Mouse (Mus musculus): ENCODE results near the gene Ncstn. TPM values are rescaled to one million over a fixed set of nuclear protein-coding genes. Genes with fewer than 3 reads are reported as not detected.

Gene Ncstn
- polyA plus RNA-seq, 1 experiment from 2014 or later = 115 TPM

DNA sequence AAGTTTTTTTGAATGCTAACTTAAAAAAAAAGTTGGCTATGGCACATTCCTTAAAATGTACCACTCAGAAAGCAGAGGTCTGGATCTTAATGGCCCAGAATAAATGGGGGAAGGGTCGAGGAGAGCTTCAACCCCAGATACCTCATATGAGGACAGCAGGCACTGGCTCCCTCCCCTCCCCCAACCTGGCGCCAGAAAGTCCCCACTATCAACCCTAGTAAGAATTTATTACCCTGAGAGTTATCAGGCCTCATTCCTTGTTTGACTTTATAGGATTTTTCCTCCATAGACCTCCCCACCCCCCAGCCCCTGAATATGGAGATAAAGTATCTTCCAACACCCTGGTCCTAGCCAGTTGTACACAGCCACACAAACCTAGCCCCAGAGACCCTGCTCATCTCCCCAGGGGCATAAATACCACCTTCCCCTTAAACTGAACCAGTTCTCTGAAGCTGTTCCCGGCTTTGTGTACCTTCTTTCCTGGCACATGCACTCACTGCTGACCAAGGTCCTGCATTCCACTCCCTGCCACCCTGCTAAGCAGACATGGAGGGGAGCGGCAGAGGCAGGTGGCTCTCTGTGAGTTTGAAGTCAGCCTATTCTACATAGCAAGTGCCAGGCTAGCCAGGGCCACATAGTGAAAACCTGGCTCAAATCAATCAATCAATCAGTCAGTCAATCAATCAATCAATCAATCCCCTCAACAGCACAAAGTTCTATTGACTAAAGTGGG lies 19.1 kb downstream of the Ncstn start:
- H3K4me2 ChIP-seq = no peak overlapping the region
- 39% methylated on average over 4 of the region's 4 CpGs for WGBS (ENCODE audit: insufficient replicate concordance)
- H3K36me3 ChIP-seq (ENCODE audit: control insufficient read depth, insufficient read depth, low read length) = peaks cover 22% of the 10 kb centered on the region
- ATAC-seq (replicated peaks; ENCODE audit: insufficient number of reproducible peaks, low FRiP score, low TSS enrichment) = no peak
- H3K27me3 ChIP-seq (ENCODE audit: control insufficient read depth, insufficient read depth, low read length) = peaks cover 5% of the 10 kb centered on the region
- H3K4me3 ChIP-seq (ENCODE audit: low read depth, low read length) = no peak overlapping the region
- H3K9ac ChIP-seq (ENCODE audit: low read depth, low read length) = no peak overlapping the region
- H3K4me1 ChIP-seq (ENCODE audit: control insufficient read depth, insufficient read depth, low read length) = no peaks in the 10 kb centered on the region; the same call in 1 of the 2 replicates
- H3K27ac ChIP-seq (ENCODE audit: low read depth, low read length) = no peak overlapping the region
- no peaks in the 10 kb centered on the region for H3K9me3 ChIP-seq (replicated peaks; ENCODE audit: control insufficient read depth, low read length)

GRCm38 (mm10) chr1:172062101-172062500 lies 20.5 kb downstream of the Ncstn start:
- Histone ChIP-seq H3K27me3 (ENCODE audit: control insufficient read depth, insufficient read depth, low read length) (peaks cover 5% of the 10 kb centered on the region), H3K4me1 (ENCODE audit: control insufficient read depth, insufficient read depth, low read length) (no peaks in the 10 kb centered on the region; the same call in 1 of the 2 replicates), H3K9ac (ENCODE audit: low read depth, low read length) (no peak overlapping the region), H3K4me2 (no peak overlapping the region), H3K27ac (ENCODE audit: low read depth, low read length) (no peak overlapping the region), H3K9me3 (replicated peaks; ENCODE audit: control insufficient read depth, low read length) (no peaks in the 10 kb centered on the region), H3K4me3 (ENCODE audit: low read depth, low read length) (no peak overlapping the region), H3K36me3 (ENCODE audit: control insufficient read depth, insufficient read depth, low read length) (peaks cover 13% of the 10 kb centered on the region)
- no peak for ATAC-seq (replicated peaks; ENCODE audit: insufficient number of reproducible peaks, low FRiP score, low TSS enrichment)
- 81% methylated on average over 2 of the region's 2 CpGs for WGBS (ENCODE audit: insufficient replicate concordance)

DNA sequence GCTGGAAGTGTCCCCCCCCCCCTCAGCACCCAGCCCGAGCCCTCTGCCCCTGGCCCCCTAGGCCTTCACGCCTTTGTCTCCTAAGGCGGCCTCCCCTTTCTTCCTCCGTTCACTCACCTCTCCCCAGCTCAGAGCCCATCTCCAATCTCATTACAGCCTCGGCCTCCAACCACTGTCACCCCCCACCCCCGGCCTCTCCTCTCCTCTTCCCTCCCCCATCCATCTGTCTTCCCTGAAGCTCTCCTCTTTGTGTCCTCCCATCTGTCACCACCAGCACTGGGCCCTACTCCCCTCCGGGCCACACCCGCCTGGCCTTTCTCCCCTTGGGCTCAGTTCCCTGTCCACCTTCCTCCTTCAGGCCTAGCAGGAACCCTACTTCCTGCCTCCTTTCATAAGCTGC lies 21.4 kb downstream of the Ncstn start:
- H3K9ac ChIP-seq (ENCODE audit: low read depth, low read length) = no peak overlapping the region
- no peak overlapping the region for H3K4me3 ChIP-seq (ENCODE audit: low read depth, low read length)
- peaks cover 12% of the 10 kb centered on the region for H3K27me3 ChIP-seq (ENCODE audit: control insufficient read depth, insufficient read depth, low read length)
- peaks cover 7% of the 10 kb centered on the region; the same call in 1 of the 2 replicates for H3K36me3 ChIP-seq (ENCODE audit: control insufficient read depth, insufficient read depth, low read length)
- no peaks in the 10 kb centered on the region for H3K9me3 ChIP-seq (replicated peaks; ENCODE audit: control insufficient read depth, low read length)
- no peak overlapping the region for H3K27ac ChIP-seq (ENCODE audit: low read depth, low read length)
- ATAC-seq (replicated peaks; ENCODE audit: insufficient number of reproducible peaks, low FRiP score, low TSS enrichment) = no peak
- no peak overlapping the region for H3K4me2 ChIP-seq
- H3K4me1 ChIP-seq (ENCODE audit: control insufficient read depth, insufficient read depth, low read length) = no peaks in the 10 kb centered on the region; the same call in 1 of the 2 replicates
- 26% methylated on average over 8 of the region's 8 CpGs for WGBS (ENCODE audit: insufficient replicate concordance)

DNA sequence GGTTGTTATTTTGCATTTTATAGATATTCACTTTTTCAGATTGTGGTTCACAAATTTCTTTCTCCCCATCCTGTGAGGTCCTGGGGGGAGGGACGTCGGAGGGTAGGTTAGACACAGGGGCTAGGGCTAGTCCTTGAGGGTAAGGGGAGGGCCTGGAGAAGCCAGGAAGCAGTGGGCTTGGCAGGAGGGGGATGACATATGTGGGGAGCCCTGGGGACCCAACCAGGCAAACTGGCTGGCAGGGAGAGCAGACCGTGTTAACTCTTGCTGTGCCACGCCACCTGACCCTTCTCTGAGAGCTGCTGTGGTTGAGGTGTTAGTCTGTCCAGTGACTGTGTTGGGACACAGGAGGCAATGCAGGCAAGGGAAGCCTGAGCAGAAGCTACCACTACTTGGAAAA lies 21.9 kb downstream of the Ncstn start:
- H3K9me3 ChIP-seq (replicated peaks; ENCODE audit: control insufficient read depth, low read length) = no peaks in the 10 kb centered on the region
- H3K4me3 ChIP-seq (ENCODE audit: low read depth, low read length) = no peak overlapping the region
- no peak overlapping the region for H3K27ac ChIP-seq (ENCODE audit: low read depth, low read length)
- no peaks in the 10 kb centered on the region; the same call in 1 of the 2 replicates for H3K4me1 ChIP-seq (ENCODE audit: control insufficient read depth, insufficient read depth, low read length)
- H3K4me2 ChIP-seq = no peak overlapping the region
- H3K36me3 ChIP-seq (ENCODE audit: control insufficient read depth, insufficient read depth, low read length) = peaks cover 4% of the 10 kb centered on the region; the same call in 1 of the 2 replicates
- H3K27me3 ChIP-seq (ENCODE audit: control insufficient read depth, insufficient read depth, low read length) = peaks cover 16% of the 10 kb centered on the region
- H3K9ac ChIP-seq (ENCODE audit: low read depth, low read length) = no peak overlapping the region
- WGBS (ENCODE audit: insufficient replicate concordance) = 45% methylated on average over 4 of the region's 4 CpGs
- ATAC-seq (replicated peaks; ENCODE audit: insufficient number of reproducible peaks, low FRiP score, low TSS enrichment) = no peak

GRCm38 (mm10) chr1:172058874-172059273 lies 23.7 kb downstream of the Ncstn start:
- H3K4me1 ChIP-seq (ENCODE audit: control insufficient read depth, insufficient read depth, low read length) = peaks cover 3% of the 10 kb centered on the region; the same call in 1 of the 2 replicates
- H3K4me3 ChIP-seq (ENCODE audit: low read depth, low read length) = no peak overlapping the region
- H3K9ac ChIP-seq (ENCODE audit: low read depth, low read length) = no peak overlapping the region
- H3K4me2 ChIP-seq = no peak overlapping the region
- peaks cover 30% of the 10 kb centered on the region for H3K27me3 ChIP-seq (ENCODE audit: control insufficient read depth, insufficient read depth, low read length)
- H3K27ac ChIP-seq (ENCODE audit: low read depth, low read length) = no peak overlapping the region
- no peaks in the 10 kb centered on the region for H3K9me3 ChIP-seq (replicated peaks; ENCODE audit: control insufficient read depth, low read length)
- H3K36me3 ChIP-seq (ENCODE audit: control insufficient read depth, insufficient read depth, low read length) = no peaks in the 10 kb centered on the region
- 62% methylated on average over 7 of the region's 7 CpGs for WGBS (ENCODE audit: insufficient replicate concordance)
- ATAC-seq (replicated peaks; ENCODE audit: insufficient number of reproducible peaks, low FRiP score, low TSS enrichment) = no peak; the same call in 1 of the 2 replicates

GRCm38 (mm10) chr1:172058321-172058720 lies 24.3 kb downstream of the Ncstn start:
- H3K4me3 ChIP-seq (ENCODE audit: low read depth, low read length) = no peak overlapping the region
- no peak overlapping the region for H3K4me2 ChIP-seq
- peaks cover 3% of the 10 kb centered on the region; the same call in 1 of the 2 replicates for H3K4me1 ChIP-seq (ENCODE audit: control insufficient read depth, insufficient read depth, low read length)
- ATAC-seq (replicated peaks; ENCODE audit: insufficient number of reproducible peaks, low FRiP score, low TSS enrichment) = no peak
- 60% methylated on average over 6 of the region's 6 CpGs for WGBS (ENCODE audit: insufficient replicate concordance)
- H3K36me3 ChIP-seq (ENCODE audit: control insufficient read depth, insufficient read depth, low read length) = no peaks in the 10 kb centered on the region
- H3K9ac ChIP-seq (ENCODE audit: low read depth, low read length) = no peak overlapping the region; the same call in 1 of the 2 replicates
- peaks cover 35% of the 10 kb centered on the region for H3K27me3 ChIP-seq (ENCODE audit: control insufficient read depth, insufficient read depth, low read length)
- H3K9me3 ChIP-seq (replicated peaks; ENCODE audit: control insufficient read depth, low read length) = no peaks in the 10 kb centered on the region
- no peak overlapping the region for H3K27ac ChIP-seq (ENCODE audit: low read depth, low read length)

DNA sequence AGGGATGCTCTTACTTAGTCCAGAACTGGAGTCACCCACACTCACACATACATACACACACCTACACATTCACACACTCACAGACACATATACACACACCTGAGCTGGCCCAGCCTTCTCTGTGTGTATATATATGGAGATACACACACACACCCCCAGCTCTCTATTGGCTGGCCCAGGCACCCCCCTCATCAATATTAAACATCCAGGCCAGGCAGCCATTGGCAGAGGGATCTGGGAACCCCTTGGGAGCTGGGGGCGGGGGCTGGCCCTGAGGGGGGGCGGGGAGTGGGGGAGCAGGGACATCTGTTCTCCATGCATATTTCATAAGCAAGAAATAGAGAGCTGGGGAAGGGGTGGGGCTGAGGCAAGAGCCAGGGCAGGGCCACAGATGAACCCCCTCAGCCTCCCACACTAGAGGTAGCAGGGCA lies 25.1 kb downstream of the Ncstn start, which contains the start of gene Nhlh1:
Gene Nhlh1, minus strand, starts transcription at position 83 of the 431 bp plus-strand sequence.
- peaks cover 43% of the 10 kb centered on the region for H3K27me3 ChIP-seq (ENCODE audit: control insufficient read depth, insufficient read depth, low read length)
- peaks cover 6% of the 10 kb centered on the region; the same call in 1 of the 2 replicates for H3K4me1 ChIP-seq (ENCODE audit: control insufficient read depth, insufficient read depth, low read length)
- 40% methylated on average over 2 of the region's 2 CpGs for WGBS (ENCODE audit: insufficient replicate concordance)
- no peak within 1 kb of the TSS; the same call in 1 of the 2 replicates for H3K9ac ChIP-seq (ENCODE audit: low read depth, low read length)
- H3K4me3 ChIP-seq (ENCODE audit: low read depth, low read length) = no peak within 1 kb of the TSS
- no peaks in the 10 kb centered on the region for H3K36me3 ChIP-seq (ENCODE audit: control insufficient read depth, insufficient read depth, low read length)
- H3K27ac ChIP-seq (ENCODE audit: low read depth, low read length) = no peak within 1 kb of the TSS
- no peak for ATAC-seq (replicated peaks; ENCODE audit: insufficient number of reproducible peaks, low FRiP score, low TSS enrichment)
- H3K4me2 ChIP-seq = no peak within 1 kb of the TSS
- H3K9me3 ChIP-seq (replicated peaks; ENCODE audit: control insufficient read depth, low read length) = no peaks in the 10 kb centered on the region

GRCm38 (mm10) chr1:172056251-172056650 lies 26.3 kb downstream of the Ncstn start:
- Histone ChIP-seq H3K9ac (ENCODE audit: low read depth, low read length) (no peak overlapping the region), H3K9me3 (replicated peaks; ENCODE audit: control insufficient read depth, low read length) (no peaks in the 10 kb centered on the region), H3K4me2 (no peak overlapping the region), H3K36me3 (ENCODE audit: control insufficient read depth, insufficient read depth, low read length) (no peaks in the 10 kb centered on the region), H3K27ac (ENCODE audit: low read depth, low read length) (no peak overlapping the region), H3K4me3 (ENCODE audit: low read depth, low read length) (no peak overlapping the region), H3K4me1 (ENCODE audit: control insufficient read depth, insufficient read depth, low read length) (peaks cover 6% of the 10 kb centered on the region; the same call in 1 of the 2 replicates), H3K27me3 (ENCODE audit: control insufficient read depth, insufficient read depth, low read length) (peaks cover 49% of the 10 kb centered on the region)
- WGBS (ENCODE audit: insufficient replicate concordance) = 54% methylated on average over 4 of the region's 4 CpGs
- no peak for ATAC-seq (replicated peaks; ENCODE audit: insufficient number of reproducible peaks, low FRiP score, low TSS enrichment)
